Mouse (Mus musculus) kidney, adult 2 months (tissue): ENCODE results near the gene Rnf220. TPM values are rescaled to one million over a fixed set of nuclear protein-coding genes. Genes with fewer than 3 reads are reported as not detected.

Experiments
- DNase-seq: peaks from one replicate; pipeline ENCODE4 v3.0.0; 2021
- H3K27ac ChIP-seq: fragments of 200-500 bp; 2 replicates; pipeline ENCODE4 v1.5.1; 2012; ENCODE audit warnings: low read depth, low read length, control low read depth, inconsistent platforms; ENCODE audit not compliant: insufficient read depth
- H3K27me3 ChIP-seq: fragments of 200-500 bp; replicated peaks from 2 replicates; pipeline ENCODE4 v1.6.1; 2012; ENCODE audit warnings: mild to moderate bottlenecking, moderate library complexity, low read length, inconsistent platforms; ENCODE audit not compliant: control insufficient read depth, insufficient read depth
- H3K36me3 ChIP-seq: fragments of 200-500 bp; 2 replicates; pipeline ENCODE4 v1.6.1; 2012; ENCODE audit warnings: mild to moderate bottlenecking, moderate library complexity, low read length, inconsistent platforms; ENCODE audit not compliant: control insufficient read depth, insufficient read depth
- H3K4me1 ChIP-seq: fragments of 200-500 bp; 2 replicates; pipeline ENCODE4 v1.6.1; 2011; ENCODE audit warnings: low read length; ENCODE audit not compliant: control insufficient read depth, insufficient read depth
- H3K4me3 ChIP-seq: fragments of 200-500 bp; 2 replicates; pipeline ENCODE4 v1.5.1; 2011; ENCODE audit warnings: mild to moderate bottlenecking, low read depth, low read length, control low read depth; ENCODE audit not compliant: insufficient read depth
- CTCF ChIP-seq: fragments of 200-500 bp; conservative IDR thresholded peaks from 2 replicates; pipeline ENCODE4 v1.5.1; 2011; ENCODE audit warnings: low read depth, mild to moderate bottlenecking, control low read depth, low read length, moderate library complexity, mixed read lengths; ENCODE audit not compliant: insufficient read depth, insufficient read length
- POLR2A ChIP-seq: fragments of 200-500 bp; IDR thresholded peaks from one replicate; pipeline ENCODE4 v1.6.1; 2011; ENCODE audit warnings: low read depth, low read length, control low read depth
- WGBS: fragments of 180-500 bp; shearing (Covaris S2); methylation state at CpG from one replicate; pipeline ENCODE4 v1.1.7; 2018; 5-methylcytosine and 5-hydroxymethylcytosine counted together
- polyA plus RNA-seq: library from polyadenylated mRNA; depleted of rRNA; stranded (reverse); fragments of >200 nt; gene quantifications from 2 replicates; pipeline ENCODE4 v1.2.3, GENCODE M21; 2012

Gene Rnf220
- polyA plus RNA-seq, 1 experiment = 70.7 TPM

GRCm38 (mm10) chr4:117438064-117438463 is 58.8 kb downstream of the Rnf220 start:
- Histone ChIP-seq H3K27me3 (no peaks in the 10 kb centered on the region), H3K4me1 (no peaks in the 10 kb centered on the region), H3K36me3 (no peaks in the 10 kb centered on the region), H3K27ac (no peak overlapping the region), H3K4me3 (no peak overlapping the region)
- TF ChIP-seq POLR2A (no peak), CTCF (no peak)
- 90% methylated on average over 14 of the region's 14 CpGs for WGBS
- DNase-seq = no peak

- H3K4me1 ChIP-seq = no peaks in the 10 kb centered on the region
- no peaks in the 10 kb centered on the region for H3K27me3 ChIP-seq
- no peak for DNase-seq
- TF ChIP-seq CTCF = no peak
- TF ChIP-seq POLR2A = no peak
- H3K27ac ChIP-seq = no peak overlapping the region
- no peak overlapping the region for H3K4me3 ChIP-seq
- WGBS = 29% methylated on average over 14 of the region's 14 CpGs
- H3K36me3 ChIP-seq = no peaks in the 10 kb centered on the region
Measured at GRCm38 (mm10) chr4:117436995-117437660, 59.7 kb downstream of the Rnf220 start.

GRCm38 (mm10) chr4:117434336-117434735 is 62.5 kb downstream of the Rnf220 start:
- no peaks in the 10 kb centered on the region for H3K36me3 ChIP-seq
- H3K4me1 ChIP-seq = no peaks in the 10 kb centered on the region
- TF ChIP-seq POLR2A (no peak), CTCF (no peak)
- H3K27me3 ChIP-seq = no peaks in the 10 kb centered on the region
- DNase-seq = no peak
- H3K4me3 ChIP-seq = no peak overlapping the region
- 26% methylated on average over 8 of the region's 8 CpGs for WGBS
- H3K27ac ChIP-seq = no peak overlapping the region

GRCm38 (mm10) chr4:117429604-117430003 is 67.2 kb downstream of the Rnf220 start:
- TF ChIP-seq POLR2A = no peak
- no peak overlapping the region for H3K4me3 ChIP-seq
- H3K27ac ChIP-seq = no peak overlapping the region
- no peaks in the 10 kb centered on the region for H3K4me1 ChIP-seq
- DNase-seq = no peak
- H3K36me3 ChIP-seq = no peaks in the 10 kb centered on the region
- WGBS = 75% methylated on average over 9 of the region's 9 CpGs
- no peaks in the 10 kb centered on the region for H3K27me3 ChIP-seq

GRCm38 (mm10) chr4:117427540-117427939 is 69.3 kb downstream of the Rnf220 start:
- 34% methylated on average over 12 of the region's 12 CpGs for WGBS
- DNase-seq = no peak
- H3K4me1 ChIP-seq = no peaks in the 10 kb centered on the region

GRCm38 (mm10) chr4:117421077-117421476 is 75.8 kb downstream of the Rnf220 start:
- no peak overlapping the region for H3K4me3 ChIP-seq
- WGBS = 93% methylated on average over 7 of the region's 7 CpGs
- H3K27me3 ChIP-seq = no peaks in the 10 kb centered on the region
- TF ChIP-seq CTCF (no peak), POLR2A (no peak)
- H3K36me3 ChIP-seq = no peaks in the 10 kb centered on the region
- no peaks in the 10 kb centered on the region for H3K4me1 ChIP-seq
- no peak for DNase-seq
- H3K27ac ChIP-seq = no peak overlapping the region

More at GRCm38 (mm10) chr4:117427540-117427939, 69.3 kb downstream of the Rnf220 start:
- no peaks in the 10 kb centered on the region for H3K36me3 ChIP-seq
- H3K27ac ChIP-seq = no peak overlapping the region
- H3K4me3 ChIP-seq = no peak overlapping the region
- TF ChIP-seq POLR2A = no peak
- no peak for TF ChIP-seq CTCF
- H3K27me3 ChIP-seq = no peaks in the 10 kb centered on the region

- H3K27me3 ChIP-seq = no peaks in the 10 kb centered on the region
- WGBS = 28% methylated on average over 1 of the region's 1 CpGs
Measured at GRCm38 (mm10) chr4:117416827-117417226, 80.0 kb downstream of the Rnf220 start.

More at GRCm38 (mm10) chr4:117416827-117417226, 80.0 kb downstream of the Rnf220 start:
- no peaks in the 10 kb centered on the region for H3K4me1 ChIP-seq
- no peaks in the 10 kb centered on the region for H3K36me3 ChIP-seq
- DNase-seq = no peak
- H3K4me3 ChIP-seq = no peak overlapping the region
- TF ChIP-seq CTCF (no peak), POLR2A (no peak)
- no peak overlapping the region for H3K27ac ChIP-seq
